Mouse (Mus musculus): ENCODE results near the gene Sohlh2. TPM values are rescaled to one million over a fixed set of nuclear protein-coding genes. Genes with fewer than 3 reads are reported as not detected.

Sohlh2 gene
- polyA plus RNA-seq (2015; fragmentation: Nextera tagmentation; extraction: Ambion mirVana), result not detected in 2 replicates

- no peaks in the 10 kb centered on the region for H3K27me3 ChIP-seq
- no peak within 1 kb of the TSS for H3K4me3 ChIP-seq
- ATAC-seq (ENCODE audit: low FRiP score), result no peak
- H3K9ac ChIP-seq, result no peak within 1 kb of the TSS
- H3K9me3 ChIP-seq, result no peaks in the 10 kb centered on the region
- 94% methylated on average over 22 of the region's 22 CpGs for WGBS
- no peaks in the 10 kb centered on the region for H3K4me1 ChIP-seq (replicated peaks)
- H3K27ac ChIP-seq, result no peak within 1 kb of the TSS
- no peak within 1 kb of the TSS for H3K4me2 ChIP-seq
- no peaks in the 10 kb centered on the region for H3K36me3 ChIP-seq
Observed at GRCm38 (mm10) chr3:55181766-55182165, at the start of gene Sohlh2. Gene Sohlh2 (plus strand): TSS chr3:55182028.

- Histone ChIP-seq H3K9ac (no peak within 1 kb of the TSS), H3K27me3 (no peaks in the 10 kb centered on the region), H3K27ac (no peak within 1 kb of the TSS), H3K9me3 (no peaks in the 10 kb centered on the region), H3K4me3 (no peak within 1 kb of the TSS), H3K36me3 (peaks cover 53% of the 10 kb centered on the region), H3K4me1 (replicated peaks) (no peaks in the 10 kb centered on the region), H3K4me2 (no peak within 1 kb of the TSS)
- no peak for ATAC-seq (ENCODE audit: low FRiP score)
Observed at GRCm38 (mm10) chr3:55137039-55137438, 44.8 kb upstream of the Sohlh2 start, which contains the start of gene Ccdc169. Gene Ccdc169 (plus strand): TSS chr3:55137339.

- no peak overlapping the region for H3K27ac ChIP-seq
- H3K4me3 ChIP-seq, result no peak overlapping the region
- no peak overlapping the region for H3K9ac ChIP-seq
- no peak for ATAC-seq (ENCODE audit: low FRiP score)
- H3K4me1 ChIP-seq (replicated peaks), result no peaks in the 10 kb centered on the region
- no peaks in the 10 kb centered on the region for H3K9me3 ChIP-seq
- no peaks in the 10 kb centered on the region for H3K27me3 ChIP-seq
- 90% methylated on average over 12 of the region's 12 CpGs for WGBS
- H3K36me3 ChIP-seq, result peaks cover 32% of the 10 kb centered on the region
- H3K4me2 ChIP-seq, result no peak overlapping the region
Observed at GRCm38 (mm10) chr3:55139837-55140236, 42.0 kb upstream of the Sohlh2 start.

- no peaks in the 10 kb centered on the region for H3K4me1 ChIP-seq (replicated peaks)
- no peak overlapping the region for H3K4me3 ChIP-seq
- no peak overlapping the region for H3K4me2 ChIP-seq
- no peaks in the 10 kb centered on the region for H3K9me3 ChIP-seq
- H3K9ac ChIP-seq, result no peak overlapping the region
- no peak overlapping the region for H3K27ac ChIP-seq
- no peaks in the 10 kb centered on the region for H3K27me3 ChIP-seq
- peaks cover 19% of the 10 kb centered on the region for H3K36me3 ChIP-seq
- no peak for ATAC-seq (ENCODE audit: low FRiP score)
- 63% methylated on average over 2 of the region's 2 CpGs for WGBS
Observed at GRCm38 (mm10) chr3:55141401-55141800, 40.4 kb upstream of the Sohlh2 start.

GRCm38 (mm10) chr3:55144916-55145315 lies 36.9 kb upstream of the Sohlh2 start:
- no peak overlapping the region for H3K9ac ChIP-seq
- H3K9me3 ChIP-seq, result no peaks in the 10 kb centered on the region
- ATAC-seq (ENCODE audit: low FRiP score), result no peak
- H3K4me1 ChIP-seq (replicated peaks), result no peaks in the 10 kb centered on the region
- H3K4me3 ChIP-seq, result no peak overlapping the region
- H3K4me2 ChIP-seq, result no peak overlapping the region
- no peaks in the 10 kb centered on the region for H3K36me3 ChIP-seq
- no peaks in the 10 kb centered on the region for H3K27me3 ChIP-seq
- WGBS, result 75% methylated on average over 4 of the region's 4 CpGs
- H3K27ac ChIP-seq, result no peak overlapping the region

- ATAC-seq (ENCODE audit: low FRiP score), result no peak
- WGBS, result 81% methylated on average over 6 of the region's 6 CpGs
- H3K4me2 ChIP-seq, result no peak overlapping the region
- no peaks in the 10 kb centered on the region for H3K27me3 ChIP-seq
- no peaks in the 10 kb centered on the region for H3K4me1 ChIP-seq (replicated peaks)
- no peaks in the 10 kb centered on the region for H3K36me3 ChIP-seq
- H3K27ac ChIP-seq, result no peak overlapping the region
- no peaks in the 10 kb centered on the region for H3K9me3 ChIP-seq
- H3K9ac ChIP-seq, result no peak overlapping the region
- H3K4me3 ChIP-seq, result no peak overlapping the region
Observed at GRCm38 (mm10) chr3:55146441-55146840, 35.4 kb upstream of the Sohlh2 start.

GRCm38 (mm10) chr3:55147156-55147555 lies 34.7 kb upstream of the Sohlh2 start:
- Histone ChIP-seq H3K4me1 (replicated peaks) (no peaks in the 10 kb centered on the region), H3K36me3 (no peaks in the 10 kb centered on the region), H3K9ac (no peak overlapping the region), H3K27me3 (no peaks in the 10 kb centered on the region), H3K4me2 (no peak overlapping the region), H3K4me3 (no peak overlapping the region), H3K27ac (no peak overlapping the region), H3K9me3 (no peaks in the 10 kb centered on the region)
- WGBS, result 93% methylated on average over 2 of the region's 2 CpGs
- ATAC-seq (ENCODE audit: low FRiP score), result no peak

- H3K36me3 ChIP-seq, result no peaks in the 10 kb centered on the region
- no peak overlapping the region for H3K27ac ChIP-seq
- no peak overlapping the region for H3K4me3 ChIP-seq
- H3K4me2 ChIP-seq, result no peak overlapping the region
- no peaks in the 10 kb centered on the region for H3K27me3 ChIP-seq
- H3K9ac ChIP-seq, result no peak overlapping the region
- H3K9me3 ChIP-seq, result no peaks in the 10 kb centered on the region
- ATAC-seq (ENCODE audit: low FRiP score), result no peak
- no peaks in the 10 kb centered on the region for H3K4me1 ChIP-seq (replicated peaks)
- 20% methylated on average over 3 of the region's 3 CpGs for WGBS
Observed at GRCm38 (mm10) chr3:55148091-55148490, 33.7 kb upstream of the Sohlh2 start.

- H3K4me3 ChIP-seq, result no peak overlapping the region
- H3K36me3 ChIP-seq, result no peaks in the 10 kb centered on the region
- 44% methylated on average over 7 of the region's 7 CpGs for WGBS
- no peak overlapping the region for H3K4me2 ChIP-seq
- peak; percentile 64 for ATAC-seq (ENCODE audit: low FRiP score)
- no peaks in the 10 kb centered on the region for H3K9me3 ChIP-seq
- H3K9ac ChIP-seq, result no peak overlapping the region
- H3K27me3 ChIP-seq, result 0 out of 2 replicates have a peak, but pooled peaks cover 3% of the 10 kb centered on the region
- H3K27ac ChIP-seq, result no peak overlapping the region
- H3K4me1 ChIP-seq (replicated peaks), result no peaks in the 10 kb centered on the region
Observed at GRCm38 (mm10) chr3:55151656-55152433, 30.0 kb upstream of the Sohlh2 start.

GRCm38 (mm10) chr3:55152673-55153334 lies 29.0 kb upstream of the Sohlh2 start:
- Histone ChIP-seq H3K4me1 (replicated peaks) (peaks cover 6% of the 10 kb centered on the region; the same call in 1 of the 2 replicates), H3K27ac (no peak overlapping the region), H3K9me3 (no peaks in the 10 kb centered on the region), H3K4me3 (no peak overlapping the region), H3K9ac (no peak overlapping the region), H3K27me3 (0 out of 2 replicates have a peak, but pooled peaks cover 3% of the 10 kb centered on the region), H3K36me3 (no peaks in the 10 kb centered on the region), H3K4me2 (no peak overlapping the region)
- ATAC-seq (ENCODE audit: low FRiP score), result 0 out of 2 replicates have a peak, but pooled peaks have one; percentile 50
- 60% methylated on average over 6 of the region's 6 CpGs for WGBS

- H3K4me2 ChIP-seq, result no peak overlapping the region
- no peak overlapping the region for H3K9ac ChIP-seq
- H3K4me1 ChIP-seq (replicated peaks), result peaks cover 6% of the 10 kb centered on the region; the same call in 1 of the 2 replicates
- ATAC-seq (ENCODE audit: low FRiP score), result no peak
- no peak overlapping the region for H3K27ac ChIP-seq
- H3K36me3 ChIP-seq, result no peaks in the 10 kb centered on the region
- no peaks in the 10 kb centered on the region for H3K9me3 ChIP-seq
- H3K4me3 ChIP-seq, result no peak overlapping the region
- H3K27me3 ChIP-seq, result 0 out of 2 replicates have a peak, but pooled peaks cover 3% of the 10 kb centered on the region
- WGBS, result 95% methylated on average over 7 of the region's 7 CpGs
Observed at GRCm38 (mm10) chr3:55154163-55154562, 27.7 kb upstream of the Sohlh2 start.

- 51% methylated on average over 5 of the region's 5 CpGs for WGBS
- H3K27ac ChIP-seq, result no peak overlapping the region
- 0 out of 2 replicates have a peak, but pooled peaks cover 3% of the 10 kb centered on the region for H3K27me3 ChIP-seq
- H3K4me2 ChIP-seq, result no peak overlapping the region
- no peaks in the 10 kb centered on the region for H3K9me3 ChIP-seq
- ATAC-seq (ENCODE audit: low FRiP score), result peak; percentile 53; the same call in 1 of the 2 replicates
- no peaks in the 10 kb centered on the region for H3K36me3 ChIP-seq
- H3K9ac ChIP-seq, result no peak overlapping the region
- no peak overlapping the region for H3K4me3 ChIP-seq
- peaks cover 10% of the 10 kb centered on the region for H3K4me1 ChIP-seq (replicated peaks)
Observed at GRCm38 (mm10) chr3:55157413-55157812, 24.4 kb upstream of the Sohlh2 start.
